ENCODE assay signal across 13 mouse cellular contexts in the genomic region with DNA sequence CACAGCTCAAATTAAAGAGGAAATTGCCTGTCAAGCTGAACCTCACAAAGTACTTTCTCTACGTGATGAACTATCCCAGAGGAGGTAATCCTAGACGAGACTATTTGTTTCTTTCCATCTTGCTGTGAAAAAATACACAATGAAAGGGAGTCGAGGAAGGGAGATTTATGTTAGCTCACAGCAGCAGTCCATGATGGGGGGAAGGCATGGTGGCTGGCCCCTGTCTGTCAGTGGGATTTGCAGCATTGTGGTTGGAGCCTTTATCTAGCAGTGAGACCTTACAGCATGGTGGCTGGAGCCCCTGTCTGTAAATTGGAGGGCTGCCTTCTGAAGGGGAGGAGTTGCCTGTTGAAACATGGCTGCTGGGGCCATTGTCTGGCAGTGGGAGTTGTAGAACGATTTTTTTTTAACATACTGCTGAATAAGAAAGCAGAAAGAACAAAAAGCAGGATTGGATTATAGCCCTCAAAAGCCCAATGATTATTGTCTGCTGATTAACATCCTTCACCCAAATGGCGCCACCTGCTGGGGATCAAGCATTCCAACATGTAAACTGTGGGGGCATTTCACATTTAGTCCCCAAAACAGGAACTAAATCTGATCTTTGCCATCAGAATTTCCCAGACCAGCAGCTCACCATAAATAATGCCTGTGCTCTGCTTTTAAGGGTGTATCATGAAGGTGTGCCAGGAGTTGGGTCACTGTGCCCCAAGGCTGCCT. TPM values are rescaled to one million over a fixed set of nuclear protein-coding genes. Genes with fewer than 3 reads are reported as not detected.
DNase-seq lines count a peak whose midpoint lies in the region; ATAC-seq and TF ChIP-seq lines count a peak whose summit lies in the region.
"Had no signal": no experiment of that assay in that cellular context is flagged by ENCODE, and none has a peak within 500 bp of the region (broad histone marks: within the 10 kb centered on the region; RNA-seq: fewer than 3 reads in every experiment).

No protein-coding gene starts in this region.

- H3K4me1 ChIP-seq in heart, postnatal 0 days (ENCODE audit: control insufficient read depth, insufficient read depth) = no peaks in the 10 kb centered on the region
- peaks cover 5% of the 10 kb centered on the region for H3K4me1 ChIP-seq in heart, embryonic 12.5 days (replicated peaks)
- no peaks in the 10 kb centered on the region for H3K4me1 ChIP-seq in neural tube, embryonic 11.5 days (ENCODE audit: control insufficient read depth, insufficient read depth, low read length)
- H3K4me1 ChIP-seq in neural tube, embryonic 14.5 days (ENCODE audit: control insufficient read depth, insufficient read depth, low read length) = no peaks in the 10 kb centered on the region
- H3K4me1 ChIP-seq: limb, embryonic 12.5 days; stomach, embryonic 15.5 days had no signal

- WGBS in heart, postnatal 0 days = 65% methylated on average over 5 of the region's 5 CpGs
- WGBS in heart, embryonic 12.5 days = 63% methylated on average over 5 of the region's 5 CpGs
- 25% methylated on average over 5 of the region's 5 CpGs for WGBS in neural tube, embryonic 11.5 days
- 18% methylated on average over 5 of the region's 5 CpGs for WGBS in neural tube, embryonic 14.5 days

- H3K4me3 ChIP-seq in heart, postnatal 0 days (ENCODE audit: low read depth, low read length) = no peak overlapping the region
- H3K4me3 ChIP-seq in heart, embryonic 12.5 days = no peak overlapping the region
- H3K4me3 ChIP-seq in neural tube, embryonic 11.5 days (ENCODE audit: low read depth, low read length) = no peak overlapping the region
- H3K4me3 ChIP-seq in neural tube, embryonic 14.5 days (ENCODE audit: low read depth, low read length) = no peak overlapping the region
- H3K4me3 ChIP-seq: hindbrain, embryonic 15.5 days; limb, embryonic 12.5 days; neural tube, embryonic 13.5 days; stomach, embryonic 15.5 days had no signal

- H3K27me3 ChIP-seq in heart, postnatal 0 days (ENCODE audit: control insufficient read depth, insufficient read depth, low read length) = no peaks in the 10 kb centered on the region
- H3K27me3 ChIP-seq in heart, embryonic 12.5 days (replicated peaks) = no peaks in the 10 kb centered on the region
- H3K27me3 ChIP-seq in neural tube, embryonic 11.5 days (ENCODE audit: control insufficient read depth, insufficient read depth, low read length) = no peaks in the 10 kb centered on the region
- no peaks in the 10 kb centered on the region for H3K27me3 ChIP-seq in neural tube, embryonic 14.5 days (ENCODE audit: control insufficient read depth, insufficient read depth, low read length)
- H3K27me3 ChIP-seq: hindbrain, embryonic 15.5 days; limb, embryonic 12.5 days; neural tube, embryonic 13.5 days; stomach, embryonic 15.5 days had no signal

- ATAC-seq in heart, postnatal 0 days (ENCODE audit: insufficient read depth, low read depth) = no peak
- ATAC-seq in heart, embryonic 12.5 days (ENCODE audit: insufficient number of reproducible peaks, low FRiP score) = no peak
- ATAC-seq in neural tube, embryonic 11.5 days (ENCODE audit: insufficient read depth, low FRiP score, low TSS enrichment) = 0 out of 2 replicates have a peak, but pooled peaks have one; percentile 13
- ATAC-seq in neural tube, embryonic 14.5 days (ENCODE audit: low read depth) = peak; percentile 58; the same call in 1 of the 2 replicates

- no peaks in the 10 kb centered on the region for H3K36me3 ChIP-seq in heart, postnatal 0 days (replicated peaks; ENCODE audit: control insufficient read depth, insufficient read depth, low read length)
- H3K36me3 ChIP-seq in heart, embryonic 12.5 days = no peaks in the 10 kb centered on the region
- no peaks in the 10 kb centered on the region for H3K36me3 ChIP-seq in neural tube, embryonic 11.5 days (ENCODE audit: control insufficient read depth, insufficient read depth, low read length)
- no peaks in the 10 kb centered on the region for H3K36me3 ChIP-seq in neural tube, embryonic 14.5 days (ENCODE audit: control insufficient read depth, insufficient read depth, low read length)
- H3K36me3 ChIP-seq: hindbrain, embryonic 15.5 days; limb, embryonic 12.5 days; neural tube, embryonic 13.5 days; stomach, embryonic 15.5 days had no signal

- H3K27ac ChIP-seq in heart, postnatal 0 days (ENCODE audit: low read depth) = no peak overlapping the region
- no peak overlapping the region for H3K27ac ChIP-seq in heart, embryonic 12.5 days (ENCODE audit: poor library complexity, severe bottlenecking)
- H3K27ac ChIP-seq in neural tube, embryonic 11.5 days (ENCODE audit: low read depth, low read length) = no peak overlapping the region
- no peak overlapping the region for H3K27ac ChIP-seq in neural tube, embryonic 14.5 days (ENCODE audit: low read depth, low read length)
- H3K27ac ChIP-seq: hindbrain, embryonic 15.5 days; limb, embryonic 12.5 days; neural tube, embryonic 13.5 days; stomach, embryonic 15.5 days had no signal

- no peak for TF ChIP-seq POLR2A in brain, embryonic 14.5 days (IDR thresholded peaks at IDR 0.05; ENCODE audit: borderline replicate concordance, extremely low read depth, insufficient read depth, insufficient read length, poor library complexity, severe bottlenecking)

- no peak for TF ChIP-seq EP300 in heart, postnatal 0 days (IDR thresholded peaks at IDR 0.05; ENCODE audit: low read depth)

- DNase-seq in heart, postnatal 0 days (ENCODE audit: low spot score) = no peak
- DNase-seq in neural tube, embryonic 11.5 days (ENCODE audit: low spot score) = peak; percentile 31
- DNase-seq in neural tube, embryonic 10.5 days (ENCODE audit: extremely low spot score, low spot score) = no peak
- DNase-seq in brain, embryonic 14.5 days (ENCODE audit: low read depth) = no peak
- no peak for DNase-seq in cerebellum, adult 11 months
- DNase-seq in gastrocnemius, adult 8-10 months (ENCODE audit: low spot score in 2 of 2) = no peak
- DNase-seq: cerebellum, postnatal 25 days had no signal

- H3K4me2 ChIP-seq in heart, postnatal 0 days (ENCODE audit: low read depth, low read length) = no peak overlapping the region
- H3K4me2 ChIP-seq in heart, embryonic 12.5 days = no peak overlapping the region
- H3K4me2 ChIP-seq in neural tube, embryonic 11.5 days (ENCODE audit: low read depth) = no peak overlapping the region
- H3K4me2 ChIP-seq in neural tube, embryonic 14.5 days (ENCODE audit: low read depth, low read length) = no peak overlapping the region
- H3K4me2 ChIP-seq: hindbrain, embryonic 15.5 days; limb, embryonic 12.5 days; neural tube, embryonic 13.5 days; stomach, embryonic 15.5 days had no signal

- no peak overlapping the region for H3K9ac ChIP-seq in heart, postnatal 0 days (replicated peaks; ENCODE audit: low read depth, low read length)
- H3K9ac ChIP-seq in heart, embryonic 12.5 days = no peak overlapping the region
- no peak overlapping the region for H3K9ac ChIP-seq in neural tube, embryonic 11.5 days (ENCODE audit: low read length)
- no peak overlapping the region for H3K9ac ChIP-seq in neural tube, embryonic 14.5 days (replicated peaks; ENCODE audit: low read depth, low read length)
- H3K9ac ChIP-seq: hindbrain, embryonic 15.5 days; limb, embryonic 12.5 days; neural tube, embryonic 13.5 days; stomach, embryonic 15.5 days had no signal

- H3K9me3 ChIP-seq in heart, postnatal 0 days (replicated peaks; ENCODE audit: control insufficient read depth, low read length) = no peaks in the 10 kb centered on the region
- 0 out of 2 replicates have a peak, but pooled peaks cover 4% of the 10 kb centered on the region for H3K9me3 ChIP-seq in heart, embryonic 12.5 days (replicated peaks)
- no peaks in the 10 kb centered on the region for H3K9me3 ChIP-seq in neural tube, embryonic 11.5 days (ENCODE audit: control insufficient read depth, low read length)
- H3K9me3 ChIP-seq in neural tube, embryonic 14.5 days (ENCODE audit: control insufficient read depth, low read length) = no peaks in the 10 kb centered on the region
- H3K9me3 ChIP-seq: hindbrain, embryonic 15.5 days; limb, embryonic 12.5 days; neural tube, embryonic 13.5 days; stomach, embryonic 15.5 days had no signal

- TF ChIP-seq CTCF in heart, postnatal 0 days (IDR thresholded peaks at IDR 0.05; ENCODE audit: low read depth) = peak; percentile 24; the same call in 1 of the 2 replicates
- TF ChIP-seq CTCF in brain, embryonic 14.5 days (IDR thresholded peaks at IDR 0.05; ENCODE audit: borderline replicate concordance, extremely low read depth, insufficient read depth, insufficient read length) = peak; percentile 32; the same call in 1 of the 2 replicates

RNA-seq across cellular contexts. Expression of gene Ripor2, which starts 54.0 kb away (rescaled TPM):
- total RNA-seq in heart, postnatal 0 days (2014; rRNA removed; ENCODE audit: low replicate concordance) = 31.7 and 44.4 TPM in 2 replicates
- polyA plus RNA-seq in heart, postnatal 0 days (2015; fragmentation: Nextera tagmentation; extraction: Ambion mirVana) = 12.6 and 17.5 TPM in 2 replicates
- polyA plus RNA-seq in heart, embryonic 12.5 days (2016; fragmentation: Nextera tagmentation; extraction: Ambion mirVana) = 10.5 and 10.9 TPM in 2 replicates
- polyA plus RNA-seq in neural tube, embryonic 11.5 days (2014; fragmentation: Nextera tagmentation; extraction: Ambion mirVana) = 6.2 and 7.2 TPM in 2 replicates
- polyA plus RNA-seq in brain, embryonic 14.5 days (2012; rRNA removed) = 29.5 and 32.0 TPM in 2 replicates
- 28.1 and 28.6 TPM in 2 replicates for polyA plus RNA-seq in neural tube, embryonic 14.5 days (2014; fragmentation: Nextera tagmentation; extraction: Ambion mirVana)
- total RNA-seq in gastrocnemius, adult 8-10 months (2022) = 1 to 10 TPM; 3.1 to 9.0 (median 4.5) TPM

Comparison
In these comparisons a context has a peak if more than half of its experiments do, and no peak if none do; other contexts are left out.
1. ATAC-seq: peak in neural tube, embryonic 11.5 days (single experiment) and neural tube, embryonic 14.5 days (single experiment); none in heart, postnatal 0 days (single experiment) and heart, embryonic 12.5 days (single experiment).